Mouse (Mus musculus) E14TG2a.4 (cell line): ENCODE results near the gene Reck.

Experiments
- CTCF ChIP-seq: conservative IDR thresholded peaks from 2 replicates; pipeline ENCODE4 v1.5.1; 2014; ENCODE audit warnings: low read length
- NANOG ChIP-seq: IDR thresholded peaks from 2 replicates; pipeline ENCODE4 v1.6.1; 2014; ENCODE audit warnings: borderline replicate concordance, low read length, mixed read lengths
- POU5F1 ChIP-seq: IDR thresholded peaks from 2 replicates; pipeline ENCODE4 v1.6.1; 2014; ENCODE audit warnings: low read length, borderline replicate concordance

GRCm38 (mm10) chr4:43957292-43957845, 82.0 kb downstream of the Reck start, which contains the start of gene Glipr2:
- peak; percentile 72 for TF ChIP-seq CTCF
- no peak for TF ChIP-seq POU5F1
- TF ChIP-seq NANOG = no peak
